Mouse (Mus musculus) ovary, adult 2 months (tissue): Measurements from ENCODE around the gene Derl3. TPM values are rescaled to one million over a fixed set of nuclear protein-coding genes. Genes with fewer than 3 reads are reported as not detected.

Experiments used
- polyA plus RNA-seq: library from polyadenylated mRNA; depleted of rRNA; stranded (reverse); fragments of >200 nt; gene quantifications from 2 replicates; pipeline ENCODE4 v1.2.3, GENCODE M21; 2012; rRNA removed

Derl3 gene
- 448 and 721 TPM in 2 replicates for polyA plus RNA-seq

DNA sequence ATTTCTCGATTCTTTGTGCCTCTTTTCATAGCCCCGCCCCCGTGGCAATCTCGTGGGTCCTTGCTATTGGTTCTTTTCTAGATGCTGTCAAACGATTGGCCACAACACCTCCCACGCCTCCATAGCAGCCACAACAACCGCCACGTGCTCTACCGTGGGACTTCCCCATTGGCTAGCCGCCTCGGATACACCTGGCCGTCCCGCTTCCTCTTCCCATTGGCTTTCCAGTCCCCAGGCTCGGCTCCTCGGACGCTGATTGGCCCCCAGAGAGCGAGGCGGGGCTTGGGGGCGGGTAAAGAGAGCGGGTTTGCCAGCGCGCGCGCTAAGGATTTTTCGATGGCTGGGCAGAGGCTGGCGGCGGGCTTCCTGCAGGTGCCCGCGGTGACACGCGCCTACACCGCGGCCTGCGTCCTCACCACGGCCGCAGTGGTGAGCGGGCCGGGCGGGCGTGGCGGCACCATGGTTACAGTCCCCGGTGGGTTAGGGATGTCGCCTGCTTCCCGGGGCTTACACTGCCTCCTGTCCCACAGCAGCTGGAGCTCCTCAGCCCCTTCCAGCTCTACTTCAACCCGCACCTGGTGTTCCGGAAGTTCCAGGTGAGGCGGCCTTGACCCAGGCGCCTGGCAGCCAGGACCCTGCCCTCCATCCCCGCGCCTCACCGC is at the start of gene Derl3:
Derl3 (plus strand) TSS at position 325 of the 662 bp plus-strand sequence.

DNA sequence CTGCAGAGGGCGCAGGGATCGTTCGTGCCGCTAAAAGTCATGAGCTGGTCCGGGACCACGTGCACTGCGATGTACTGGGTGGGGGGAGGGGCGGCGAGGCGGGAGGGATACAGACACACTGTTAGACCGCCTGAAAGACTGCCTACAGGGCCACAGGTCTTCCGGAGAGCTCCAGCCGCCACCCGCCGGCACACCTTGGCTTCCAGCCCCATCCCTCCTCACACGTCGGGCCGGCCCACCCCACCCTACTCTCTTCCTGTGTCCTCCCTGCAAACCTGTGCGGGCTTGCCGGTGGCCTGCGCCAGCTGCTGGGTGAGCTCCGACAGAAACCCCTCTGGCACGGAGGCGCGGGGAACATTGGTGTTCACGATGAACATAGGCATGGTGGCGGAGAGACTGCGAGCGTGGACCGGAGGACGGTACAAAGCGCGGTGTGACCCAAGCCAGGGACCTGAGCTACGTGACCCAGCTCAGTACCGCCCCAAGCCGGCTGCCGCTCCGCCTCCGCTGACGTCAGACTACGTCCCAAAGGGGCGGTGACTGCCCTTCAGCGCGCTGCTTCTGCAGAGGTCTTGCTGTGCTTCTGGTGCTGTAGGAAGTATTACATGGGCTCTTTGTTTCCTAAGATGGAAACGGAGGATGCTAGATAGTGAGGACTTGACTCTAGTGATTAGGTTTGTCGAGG is 33.3 kb upstream of the Derl3 start, which contains the start of gene Mif:
Mif (minus strand) TSS at position 455 of the 685 bp plus-strand sequence.

DNA sequence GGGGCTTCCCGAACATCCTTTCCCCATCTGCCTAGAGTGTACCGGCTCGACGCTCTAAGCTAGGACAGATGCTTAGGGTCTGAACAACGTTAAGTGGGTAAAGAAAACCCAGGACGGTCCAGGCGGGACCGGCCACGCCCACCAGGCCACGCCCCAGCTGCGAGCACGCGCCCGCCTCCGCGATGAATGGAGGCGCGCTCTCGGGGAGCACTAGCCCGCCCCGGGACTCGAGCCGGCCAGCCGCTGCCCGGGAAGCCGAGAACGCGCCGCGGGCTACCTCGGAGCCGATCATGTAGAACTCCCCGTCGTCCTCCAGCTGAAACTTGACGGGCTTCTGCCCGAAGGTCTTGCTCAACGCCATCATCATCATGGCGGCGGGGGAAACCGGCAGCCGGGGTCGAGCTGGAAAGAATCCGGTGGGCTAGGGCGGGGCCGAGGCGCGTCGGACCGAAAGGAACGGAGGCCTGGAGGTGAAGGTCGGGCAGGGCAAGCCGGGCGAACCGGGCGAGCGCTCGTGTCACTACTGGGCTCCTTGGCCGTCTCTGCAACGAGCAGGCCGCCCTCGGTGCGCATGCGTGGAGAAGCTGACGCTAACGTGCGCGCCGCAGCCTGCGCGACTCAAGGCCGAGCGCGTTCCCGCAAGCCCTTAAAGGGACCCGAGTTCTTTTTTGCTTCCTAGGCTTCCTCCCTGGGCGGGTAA is 28.0 kb downstream of the Derl3 start, which contains the start of gene Smarcb1:
Smarcb1 (minus strand) TSS at position 592 of the 700 bp plus-strand sequence.

GRCm38 (mm10) chr10:75932891-75933290 is 39.7 kb downstream of the Derl3 start, which contains the start of gene Chchd10:
Gene Chchd10, plus strand, starts transcription at chr10:75933130.

GRCm38 (mm10) chr10:75935680-75936541 is 42.7 kb downstream of the Derl3 start, which contains the start of gene Mmp11:
Gene Mmp11, minus strand, starts transcription at chr10:75936496.

GRCm38 (mm10) chr10:75940520-75940919 is 47.3 kb downstream of the Derl3 start, which contains the start of gene Gm867:
Gene Gm867, minus strand, starts transcription at chr10:75940672.

DNA sequence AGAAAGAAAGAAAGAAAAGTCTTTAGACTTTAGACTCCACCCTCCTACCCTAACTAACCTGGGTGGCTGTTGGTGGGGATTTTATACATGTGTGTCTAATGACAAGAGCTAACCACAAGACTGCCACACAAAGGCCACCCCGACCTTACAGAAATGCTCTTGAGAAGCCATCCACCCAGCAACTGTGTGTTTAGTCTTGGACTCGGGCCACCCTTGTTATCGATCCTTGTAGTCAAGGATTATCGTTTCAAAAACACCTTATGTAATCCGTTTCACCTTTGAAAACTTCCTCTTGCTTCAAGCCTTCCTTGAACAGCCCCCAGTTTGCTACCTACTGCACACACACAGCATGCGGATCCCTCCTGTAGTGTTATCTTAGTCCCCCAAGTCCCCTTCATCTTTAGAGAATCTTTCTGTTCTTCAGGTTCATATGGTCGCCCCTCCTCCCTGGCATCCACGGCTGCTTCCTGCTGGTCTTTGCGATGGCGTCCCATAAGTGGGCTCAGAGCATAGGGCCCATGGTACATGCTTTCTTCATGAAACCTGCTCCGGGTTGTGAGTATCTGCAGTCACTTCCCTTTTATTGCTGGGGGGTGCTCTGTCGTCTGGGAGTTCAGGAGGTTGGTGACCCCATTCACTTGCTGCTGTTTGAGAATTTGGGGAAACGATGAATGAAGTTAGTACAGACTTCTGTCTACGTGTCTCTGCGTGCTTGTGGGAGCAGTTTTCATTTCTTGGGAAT is 49.7 kb downstream of the Derl3 start, which contains the start of gene Vpreb3:
Vpreb3 (plus strand) TSS at position 322 of the 742 bp plus-strand sequence.

Other genes starting within 250 kb of the Derl3 start
- 26.6 and 31.3 TPM in 2 replicates for gene Susd2, start 249.4 kb upstream of the Derl3 start, polyA plus RNA-seq
- 88.4 and 103 TPM in 2 replicates for gene Cabin1, start 129.1 kb upstream of the Derl3 start, polyA plus RNA-seq
- gene Ddt, start 120.0 kb upstream of the Derl3 start, polyA plus RNA-seq, result 54.5 and 72.3 TPM in 2 replicates
- gene Gm20441, start 112.5 kb upstream of the Derl3 start, polyA plus RNA-seq, result 0.26 TPM in 1 of 2 replicates, not detected in the other
- 21.2 and 24.0 TPM in 2 replicates for gene Gstt3, start 112.0 kb upstream of the Derl3 start, polyA plus RNA-seq
- gene Gstt1, start 94.8 kb upstream of the Derl3 start, polyA plus RNA-seq, result 91.9 and 118 TPM in 2 replicates
- not detected in 2 replicates for gene Gstt4, start 70.9 kb upstream of the Derl3 start, polyA plus RNA-seq
- gene Gstt2, start 56.0 kb upstream of the Derl3 start, polyA plus RNA-seq, result 128 and 153 TPM in 2 replicates
- 3,406 and 5,173 TPM in 2 replicates for gene Mif, start 33.2 kb upstream of the Derl3 start, polyA plus RNA-seq
- 79.8 and 80.7 TPM in 2 replicates for gene Smarcb1, start 28.2 kb downstream of the Derl3 start, polyA plus RNA-seq
- gene Chchd10, start 39.7 kb downstream of the Derl3 start, polyA plus RNA-seq, result 1,064 and 1,290 TPM in 2 replicates
- 410 and 417 TPM in 2 replicates for gene Mmp11, start 43.1 kb downstream of the Derl3 start, polyA plus RNA-seq
- gene Gm867, start 47.3 kb downstream of the Derl3 start, polyA plus RNA-seq, result 16.5 and 18.1 TPM in 2 replicates
- gene Vpreb3, start 49.6 kb downstream of the Derl3 start, polyA plus RNA-seq, result 83.7 and 92.0 TPM in 2 replicates
- 0.14 and 0.25 TPM in 2 replicates for gene Gm5134, start 61.1 kb downstream of the Derl3 start, polyA plus RNA-seq
- 18.8 and 24.1 TPM in 2 replicates for gene Zfp280b, start 139.2 kb downstream of the Derl3 start, polyA plus RNA-seq
- 1.1 and 5.2 TPM in 2 replicates for gene Slc5a4b, start 217.5 kb downstream of the Derl3 start, polyA plus RNA-seq